Mouse (Mus musculus) myocyte (in vitro differentiated cells): ENCODE data around the gene Epb41l2.

ENCODE experiments used
- E2F4 ChIP-seq: IDR thresholded peaks from one replicate; pipeline ENCODE4 v1.6.1; 2011; ENCODE audit warnings: mild to moderate bottlenecking, control low read depth, moderate library complexity; ENCODE audit not compliant: insufficient read depth
- REST ChIP-seq: IDR thresholded peaks from one replicate; pipeline ENCODE4 v1.6.1; 2011; ENCODE audit warnings: mild to moderate bottlenecking, control low read depth, moderate library complexity; ENCODE audit not compliant: insufficient read depth, insufficient read length
- TCF12 ChIP-seq: IDR thresholded peaks from one replicate; pipeline ENCODE4 v1.6.1; 2011; ENCODE audit warnings: mild to moderate bottlenecking, control low read depth; ENCODE audit not compliant: poor library complexity, insufficient read depth, severe bottlenecking

- TF ChIP-seq E2F4 (no peak), TCF12 (no peak), REST (no peak)
Measured at GRCm38 (mm10) chr10:25393721-25394120, 34.1 kb downstream of the Epb41l2 start.
